Mouse (Mus musculus): Measurements from ENCODE around the gene Smpx. TPM values are rescaled to one million over a fixed set of nuclear protein-coding genes. Genes with fewer than 3 reads are reported as not detected.

Gene Smpx
- 55.1 TPM for polyA plus RNA-seq (2012; fragmentation: generic; extraction: Trizol)

DNA sequence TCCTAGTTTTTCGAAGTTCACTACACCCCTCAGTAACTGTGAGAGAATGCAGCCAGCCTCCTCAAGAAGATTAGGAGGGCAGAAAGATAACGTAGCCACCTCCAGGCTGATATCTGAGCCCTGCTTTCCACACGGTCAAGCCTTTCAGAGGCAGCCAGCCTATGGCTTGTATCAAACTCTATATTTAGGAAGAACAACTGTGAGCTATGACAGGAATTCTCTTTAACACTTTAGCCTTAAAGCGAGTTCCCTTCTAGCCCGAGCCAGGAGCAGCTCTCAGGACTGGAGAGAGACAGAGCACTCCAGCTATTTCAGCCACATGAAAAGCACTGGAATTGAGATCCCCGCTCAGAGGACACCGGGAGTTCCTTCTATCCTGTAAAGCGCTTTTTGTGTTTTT is at the start of gene Smpx:
Smpx (plus strand) TSS at position 49 of the 400 bp plus-strand sequence.
- Histone ChIP-seq H3K27me3 (ENCODE audit: control insufficient read depth, insufficient read depth, insufficient read length) (no peaks in the 10 kb centered on the region), H3K4me3 (peak within 1 kb of the TSS; percentile 17), H3K4me2 (ENCODE audit: low read depth) (peak within 1 kb of the TSS; percentile 24), H3K79me2 (ENCODE audit: control insufficient read depth, insufficient read depth) (no peaks in the 10 kb centered on the region), H3K36me3 (ENCODE audit: control insufficient read depth, insufficient read depth) (no peaks in the 10 kb centered on the region), H3ac (ENCODE audit: control insufficient read depth, insufficient read length) (no peak within 1 kb of the TSS)
- TF ChIP-seq TCF3 (IDR thresholded peaks at IDR 0.05; ENCODE audit: insufficient read length, low read depth) = no peak
- TF ChIP-seq MYOD1 (IDR thresholded peaks at IDR 0.05; ENCODE audit: control insufficient read depth in 1 of 3, insufficient read length in 2 of 3, low read depth in 2 of 3) = no peak
- no peak for TF ChIP-seq USF1 (IDR thresholded peaks at IDR 0.05; ENCODE audit: low read depth)
- TF ChIP-seq SRF (IDR thresholded peaks at IDR 0.05; ENCODE audit: control insufficient read depth, insufficient read length, low read depth) = no peak
- TF ChIP-seq MAX (IDR thresholded peaks at IDR 0.05; ENCODE audit: low read depth) = no peak
- TF ChIP-seq MYOG (IDR thresholded peaks at IDR 0.05; ENCODE audit: control insufficient read depth in 1 of 3, insufficient read depth in 1 of 3, insufficient read length in 2 of 3, low read depth in 2 of 3) = no peak

GRCm38 (mm10) chrX:157655047-157655446 is 43.7 kb upstream of the Smpx start:
- Histone ChIP-seq H3K79me2 (ENCODE audit: control insufficient read depth, insufficient read depth) (no peaks in the 10 kb centered on the region), H3K4me2 (ENCODE audit: low read depth) (no peak overlapping the region), H3ac (ENCODE audit: control insufficient read depth, insufficient read length) (no peak overlapping the region), H3K4me3 (no peak overlapping the region), H3K36me3 (ENCODE audit: control insufficient read depth, insufficient read depth) (no peaks in the 10 kb centered on the region), H3K27me3 (ENCODE audit: control insufficient read depth, insufficient read depth, insufficient read length) (no peaks in the 10 kb centered on the region)
- TF ChIP-seq TCF12 (IDR thresholded peaks at IDR 0.05; ENCODE audit: insufficient read depth, poor library complexity, severe bottlenecking) (no peak), MYOD1 (IDR thresholded peaks at IDR 0.05; ENCODE audit: control insufficient read depth in 1 of 3, insufficient read length in 2 of 3, low read depth in 2 of 3) (peak in 1 of 3 experiments; percentile 65), MYOG (IDR thresholded peaks at IDR 0.05; ENCODE audit: control insufficient read depth in 1 of 3, insufficient read depth in 1 of 3, insufficient read length in 2 of 3, low read depth in 2 of 3) (peak in 1 of 3 experiments; percentile 58), POLR2AphosphoS2 (IDR thresholded peaks at IDR 0.05; ENCODE audit: insufficient read length, low read depth) (no peak)

DNA sequence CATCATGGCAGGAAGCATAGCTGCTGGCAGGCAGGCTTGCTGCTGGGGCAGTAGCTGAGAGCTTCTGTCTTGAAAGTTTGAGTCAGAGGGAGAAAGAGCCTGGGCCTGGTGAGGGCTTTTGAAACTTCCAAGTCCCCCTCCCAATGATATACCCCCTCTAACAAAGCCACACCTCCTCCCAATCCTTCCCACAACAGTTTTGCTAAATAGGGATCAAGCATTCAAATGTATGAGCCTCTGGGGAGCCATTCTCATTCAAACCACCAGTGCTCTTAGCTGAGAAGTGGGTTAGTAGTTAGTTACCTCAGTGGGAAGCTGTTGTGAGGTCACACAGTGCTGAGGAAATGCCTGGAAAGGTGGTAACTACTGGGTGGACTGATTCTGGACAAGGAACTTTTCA is 41.4 kb upstream of the Smpx start:
- Histone ChIP-seq H3ac (ENCODE audit: control insufficient read depth, insufficient read length) (no peak overlapping the region), H3K36me3 (ENCODE audit: control insufficient read depth, insufficient read depth) (no peaks in the 10 kb centered on the region), H3K79me2 (ENCODE audit: control insufficient read depth, insufficient read depth) (no peaks in the 10 kb centered on the region), H3K4me3 (no peak overlapping the region), H3K27me3 (ENCODE audit: control insufficient read depth, insufficient read depth, insufficient read length) (no peaks in the 10 kb centered on the region), H3K4me2 (ENCODE audit: low read depth) (no peak overlapping the region)
- TF ChIP-seq E2F4 (IDR thresholded peaks at IDR 0.05; ENCODE audit: insufficient read depth) = no peak
- no peak for TF ChIP-seq USF1 (IDR thresholded peaks at IDR 0.05; ENCODE audit: low read depth)
- no peak for TF ChIP-seq MYOD1 (IDR thresholded peaks at IDR 0.05; ENCODE audit: control insufficient read depth in 1 of 3, insufficient read length in 2 of 3, low read depth in 2 of 3)
- no peak for TF ChIP-seq MYOG (IDR thresholded peaks at IDR 0.05; ENCODE audit: control insufficient read depth in 1 of 3, insufficient read depth in 1 of 3, insufficient read length in 2 of 3, low read depth in 2 of 3)
- TF ChIP-seq SRF (IDR thresholded peaks at IDR 0.05; ENCODE audit: control insufficient read depth, insufficient read length, low read depth) = no peak
- TF ChIP-seq POLR2A (IDR thresholded peaks at IDR 0.05; ENCODE audit: insufficient read length, low read depth) = no peak
- TF ChIP-seq MAX (IDR thresholded peaks at IDR 0.05; ENCODE audit: low read depth) = no peak
- no peak for TF ChIP-seq REST (IDR thresholded peaks at IDR 0.05; ENCODE audit: insufficient read depth, insufficient read length)
- no peak for TF ChIP-seq TCF3 (IDR thresholded peaks at IDR 0.05; ENCODE audit: insufficient read length, low read depth)
- no peak for TF ChIP-seq CEBPB (IDR thresholded peaks at IDR 0.05; ENCODE audit: insufficient read depth, poor library complexity, severe bottlenecking)
- no peak for TF ChIP-seq TCF12 (IDR thresholded peaks at IDR 0.05; ENCODE audit: insufficient read depth, poor library complexity, severe bottlenecking)
- TF ChIP-seq POLR2AphosphoS2 (IDR thresholded peaks at IDR 0.05; ENCODE audit: insufficient read length, low read depth) = no peak

DNA sequence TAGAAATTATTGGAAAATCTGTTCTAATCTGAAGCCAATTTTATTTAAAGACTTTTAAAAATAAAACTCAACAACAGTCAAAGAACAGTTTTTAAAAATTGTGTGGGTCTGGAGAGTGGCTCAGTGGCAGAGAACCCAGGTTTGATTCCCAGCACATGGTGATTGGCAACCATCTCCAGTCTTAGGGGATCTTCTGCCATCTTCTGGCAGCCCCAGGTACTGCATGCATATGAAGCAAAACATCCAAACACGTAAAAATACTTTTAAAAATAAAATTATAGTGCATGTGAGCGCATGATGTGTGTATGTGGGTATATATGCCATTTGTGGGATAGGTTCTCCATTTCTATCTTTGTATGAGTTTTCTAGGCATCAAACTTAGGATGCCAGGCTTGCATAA is 26.9 kb upstream of the Smpx start:
- no peak for TF ChIP-seq REST (IDR thresholded peaks at IDR 0.05; ENCODE audit: insufficient read depth, insufficient read length)
- H3K4me2 ChIP-seq (ENCODE audit: low read depth) = no peak overlapping the region
- H3K79me2 ChIP-seq (ENCODE audit: control insufficient read depth, insufficient read depth) = no peaks in the 10 kb centered on the region
- H3K4me3 ChIP-seq = no peak overlapping the region
- no peaks in the 10 kb centered on the region for H3K36me3 ChIP-seq (ENCODE audit: control insufficient read depth, insufficient read depth)
- no peaks in the 10 kb centered on the region for H3K27me3 ChIP-seq (ENCODE audit: control insufficient read depth, insufficient read depth, insufficient read length)
- no peak overlapping the region for H3ac ChIP-seq (ENCODE audit: control insufficient read depth, insufficient read length)

GRCm38 (mm10) chrX:157674667-157675350 is 23.9 kb upstream of the Smpx start:
- no peak for TF ChIP-seq MAX (IDR thresholded peaks at IDR 0.05; ENCODE audit: low read depth)
- no peak for TF ChIP-seq TCF12 (IDR thresholded peaks at IDR 0.05; ENCODE audit: insufficient read depth, poor library complexity, severe bottlenecking)
- no peak for TF ChIP-seq REST (IDR thresholded peaks at IDR 0.05; ENCODE audit: insufficient read depth, insufficient read length)
- no peak for TF ChIP-seq TCF3 (IDR thresholded peaks at IDR 0.05; ENCODE audit: insufficient read length, low read depth)
- TF ChIP-seq MYOG (IDR thresholded peaks at IDR 0.05; ENCODE audit: control insufficient read depth in 1 of 3, insufficient read depth in 1 of 3, insufficient read length in 2 of 3, low read depth in 2 of 3) = no peak
- no peak for TF ChIP-seq POLR2AphosphoS2 (IDR thresholded peaks at IDR 0.05; ENCODE audit: insufficient read length, low read depth)
- no peak for TF ChIP-seq POLR2A (IDR thresholded peaks at IDR 0.05; ENCODE audit: insufficient read length, low read depth)
- TF ChIP-seq E2F4 (IDR thresholded peaks at IDR 0.05; ENCODE audit: insufficient read depth) = no peak
- TF ChIP-seq SRF (IDR thresholded peaks at IDR 0.05; ENCODE audit: control insufficient read depth, insufficient read length, low read depth) = no peak
- no peak for TF ChIP-seq CEBPB (IDR thresholded peaks at IDR 0.05; ENCODE audit: insufficient read depth, poor library complexity, severe bottlenecking)
- no peak for TF ChIP-seq USF1 (IDR thresholded peaks at IDR 0.05; ENCODE audit: low read depth)
- no peaks in the 10 kb centered on the region for H3K79me2 ChIP-seq (ENCODE audit: control insufficient read depth, insufficient read depth)
- H3K27me3 ChIP-seq (ENCODE audit: control insufficient read depth, insufficient read depth, insufficient read length) = no peaks in the 10 kb centered on the region
- no peak overlapping the region for H3K4me2 ChIP-seq (ENCODE audit: low read depth)
- no peak overlapping the region for H3K4me3 ChIP-seq
- H3ac ChIP-seq (ENCODE audit: control insufficient read depth, insufficient read length) = no peak overlapping the region
- H3K36me3 ChIP-seq (ENCODE audit: control insufficient read depth, insufficient read depth) = no peaks in the 10 kb centered on the region

Measured in myocyte (in vitro differentiated cells).